Mouse (Mus musculus): ENCODE data around the gene Tex46. TPM values are rescaled to one million over a fixed set of nuclear protein-coding genes. Genes with fewer than 3 reads are reported as not detected.

The Tex46 gene
- polyA plus RNA-seq, 1 experiment from 2014 or later = not detected

DNA sequence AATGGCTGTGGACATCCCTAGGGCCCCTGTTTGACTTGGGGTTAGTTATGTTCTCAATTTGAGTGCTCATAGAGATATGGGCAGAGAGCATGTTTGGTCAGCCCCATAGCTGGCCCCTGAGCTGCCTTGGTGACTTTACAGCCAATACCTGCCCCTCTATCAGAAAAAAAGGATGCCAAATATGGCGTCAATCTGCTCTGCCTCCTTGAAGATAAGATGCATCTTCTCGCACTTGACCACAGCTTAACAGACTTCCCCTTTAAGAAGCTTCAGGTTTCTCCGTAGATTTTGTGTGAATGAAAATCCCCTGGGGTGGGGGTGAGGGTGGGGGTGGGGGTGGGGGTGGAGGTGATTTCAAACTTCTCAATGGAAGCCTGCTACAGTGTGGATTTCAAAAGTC lies 47.7 kb downstream of the Tex46 start:
- 84% methylated on average over 3 of the region's 3 CpGs for WGBS
- H3K9me3 ChIP-seq (replicated peaks) = no peaks in the 10 kb centered on the region
- H3K36me3 ChIP-seq = peaks cover 76% of the 10 kb centered on the region
- H3K27me3 ChIP-seq (ENCODE audit: low read depth, poor library complexity, severe bottlenecking) = no peaks in the 10 kb centered on the region
- DNase-seq (ENCODE audit: low spot score) = no peak
- no peaks in the 10 kb centered on the region for H3K4me1 ChIP-seq
- no peak overlapping the region for H3K4me3 ChIP-seq
- H3K27ac ChIP-seq = no peak overlapping the region

Small RNA genes lying within 50 kb of the gene (microRNA-seq; reads per million reads assigned to microRNA genes)
- not detected for gene Gm22180

Other genes starting within 250 kb of the Tex46 start
- gene Htr1d, start 186.9 kb upstream of the Tex46 start, polyA plus RNA-seq (2016; fragmentation: Nextera tagmentation; extraction: Ambion mirVana) = 0.30 TPM in 1 of 2 replicates, not detected in the other
- gene 6030445D17Rik, start 148.2 kb upstream of the Tex46 start, polyA plus RNA-seq (2016; fragmentation: Nextera tagmentation; extraction: Ambion mirVana) = 0.11 and 0.16 TPM in 2 replicates
- 151 and 152 TPM in 2 replicates for gene Luzp1, start 140.7 kb upstream of the Tex46 start, polyA plus RNA-seq (2016; fragmentation: Nextera tagmentation; extraction: Ambion mirVana)
- gene Kdm1a, start 7.7 kb upstream of the Tex46 start, polyA plus RNA-seq (2016; fragmentation: Nextera tagmentation; extraction: Ambion mirVana) = 58.7 and 62.0 TPM in 2 replicates
- gene Lactbl1, start 12.2 kb downstream of the Tex46 start, polyA plus RNA-seq (2016; fragmentation: Nextera tagmentation; extraction: Ambion mirVana) = not detected in 2 replicates
- 9.6 and 10.8 TPM in 2 replicates for gene Ephb2, start 225.6 kb downstream of the Tex46 start, polyA plus RNA-seq (2016; fragmentation: Nextera tagmentation; extraction: Ambion mirVana)

All from limb, embryonic 10.5 days (tissue).